ENCODE assay signal across 20 mouse cellular contexts in the genomic region with DNA sequence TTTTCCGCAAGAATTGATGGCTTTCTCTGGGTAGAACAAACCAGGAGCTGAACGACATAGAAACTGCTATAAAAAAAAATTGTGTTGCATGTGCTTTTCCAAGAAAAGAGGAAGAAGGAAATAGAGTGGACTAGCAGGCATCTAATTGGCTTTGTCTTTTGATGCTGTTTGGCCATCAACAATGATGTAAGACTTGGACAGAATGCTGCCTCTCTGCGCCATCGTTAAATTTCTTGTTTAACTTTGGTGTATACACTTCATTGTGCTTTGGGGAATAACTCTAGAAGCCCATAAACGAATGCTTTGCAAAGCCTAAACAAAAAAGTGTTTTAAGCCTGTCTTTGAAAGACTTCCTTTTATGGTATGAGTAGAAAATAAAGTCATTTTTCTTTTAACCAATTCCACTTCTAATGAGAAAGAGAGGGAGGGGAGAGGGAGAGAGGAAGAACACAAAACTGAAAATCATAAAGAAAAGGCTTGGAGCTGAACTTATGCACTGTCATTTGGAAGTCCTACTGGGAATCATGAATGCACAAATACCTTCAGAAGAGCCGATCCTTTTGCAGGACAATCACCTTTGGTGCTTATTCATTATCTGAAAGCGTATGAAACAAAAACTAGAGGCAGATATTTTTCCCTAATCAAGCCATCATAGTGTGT. TPM values are rescaled to one million over a fixed set of nuclear protein-coding genes. Genes with fewer than 3 reads are reported as not detected.
"Had no signal": no experiment of that assay in that cellular context is flagged by ENCODE, and none has a peak within 500 bp of the region (broad histone marks: within the 10 kb centered on the region; RNA-seq: fewer than 3 reads in every experiment).

No protein-coding gene starts in this region.

- H3K4me3 ChIP-seq: limb, embryonic 12.5 days; liver, embryonic 15.5 days; midbrain, embryonic 12.5 days; neural tube, embryonic 13.5 days had no signal

- H3K27me3 ChIP-seq: limb, embryonic 12.5 days; liver, embryonic 15.5 days; midbrain, embryonic 12.5 days; neural tube, embryonic 13.5 days had no signal

- H3K4me2 ChIP-seq: limb, embryonic 12.5 days; liver, embryonic 11.5 days; liver, embryonic 15.5 days; midbrain, embryonic 12.5 days; neural tube, embryonic 13.5 days had no signal

- H3K9me3 ChIP-seq: limb, embryonic 12.5 days; liver, embryonic 15.5 days; midbrain, embryonic 12.5 days; neural tube, embryonic 13.5 days had no signal

- H3K9ac ChIP-seq: limb, embryonic 12.5 days; liver, embryonic 15.5 days; midbrain, embryonic 12.5 days; neural tube, embryonic 13.5 days had no signal

- ATAC-seq: midbrain, embryonic 16.5 days had no signal

- H3K27ac ChIP-seq: kidney, postnatal 0 days; liver, embryonic 15.5 days; macrophage; midbrain, embryonic 12.5 days; neural tube, embryonic 13.5 days had no signal

- DNase-seq: kidney, adult 11 months; kidney, adult 9 months; kidney, postnatal 36 days; layer of hippocampus, adult 9-11 months; layer of hippocampus, postnatal 36 days; right cerebral cortex, adult 18-20 months; right cerebral cortex, postnatal 25 days; thymus, adult 18-20 months; thymus, postnatal 14 days had no signal

- H3K4me1 ChIP-seq: liver, embryonic 15.5 days had no signal

- H3K36me3 ChIP-seq: limb, embryonic 12.5 days; liver, embryonic 15.5 days; midbrain, embryonic 12.5 days; neural tube, embryonic 13.5 days had no signal

RNA-seq across cellular contexts. Expression of gene Pdlim3, which starts 20.5 kb away (rescaled TPM):
- total RNA-seq: megakaryocyte-erythroid progenitor cell, adult 5-6 weeks had no signal
- polyA plus RNA-seq: macrophage had no signal

RNA-seq across cellular contexts. Expression of gene Ccdc110, which starts 28.7 kb away (rescaled TPM):
- total RNA-seq: megakaryocyte-erythroid progenitor cell, adult 5-6 weeks had no signal
- polyA plus RNA-seq: intestine, embryonic 14.5 days; kidney, postnatal 0 days; liver, embryonic 11.5 days; liver, embryonic 15.5 days; macrophage; midbrain, embryonic 12.5 days; neural tube, embryonic 13.5 days; small intestine, adult 2 months had no signal
